Mouse (Mus musculus) left cerebral cortex, postnatal 10 days (tissue): ENCODE results near the gene Mpzl3. TPM values are rescaled to one million over a fixed set of nuclear protein-coding genes. Genes with fewer than 3 reads are reported as not detected.

Experiments used
- DNase-seq, 2 experiments: peaks; one replicate each; pipeline ENCODE4 v3.0.0; 2021 to 2022; ENCODE audit warnings: low spot score in 2 of 2, mixed read lengths in 1 of 2; ENCODE audit errors: extremely low spot score in 1 of 2
- intact Hi-C: fragments of 180-260 bp; cut with DNase I; formaldehyde crosslinking; loops from one replicate; pipeline ENCODE4 v1.15.1; 2025
- total RNA-seq, 2 experiments: library from RNA; stranded (reverse); gene quantifications; 2 replicates each; pipeline ENCODE4 v1.2.3; 2021

Gene Mpzl3
- total RNA-seq, 2 experiments from 2014 or later: 3.1 to 4.5 TPM

- no peak for DNase-seq
- intact Hi-C loops: no loop called here
These were observed 13.7 kb upstream of the Mpzl3 start for GRCm38 (mm10) chr9:45041131-45041838.

DNA sequence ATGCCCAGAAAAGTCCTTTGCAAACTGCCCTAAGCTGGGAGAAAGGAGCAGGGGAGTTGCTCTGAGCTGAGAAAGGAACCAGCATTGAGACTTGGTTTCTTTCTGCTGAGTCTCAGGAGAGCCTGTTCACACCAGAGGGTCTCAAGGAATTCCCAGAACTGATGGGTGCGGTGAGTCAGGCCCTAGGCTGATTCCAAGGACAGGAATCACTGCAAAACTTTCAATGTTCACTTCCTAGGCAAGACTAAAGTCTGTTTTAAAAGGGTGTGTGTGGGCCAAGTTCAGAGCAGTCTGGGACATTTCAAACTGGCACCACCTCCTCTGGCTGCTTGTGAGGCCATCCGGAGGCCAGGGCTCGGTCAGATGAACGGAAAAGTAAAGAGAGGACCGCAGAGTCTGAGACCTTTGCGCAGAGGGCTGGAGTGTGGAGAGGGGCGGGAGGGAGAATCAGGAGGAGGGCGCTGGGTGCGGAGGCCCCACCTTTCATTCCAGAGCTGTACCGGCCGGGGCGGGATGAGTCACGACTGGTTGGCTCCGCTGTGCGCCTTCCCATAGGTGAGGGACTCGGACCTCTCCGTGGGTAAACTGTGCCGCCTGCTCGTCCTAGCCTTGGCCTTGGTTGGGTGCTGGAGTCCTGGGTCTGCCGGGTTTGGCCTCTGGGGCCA is 12.8 kb upstream of the Mpzl3 start:
- DNase-seq: peak in 1 of 2 experiments; percentile 49
- intact Hi-C loops: no loop called here

DNA sequence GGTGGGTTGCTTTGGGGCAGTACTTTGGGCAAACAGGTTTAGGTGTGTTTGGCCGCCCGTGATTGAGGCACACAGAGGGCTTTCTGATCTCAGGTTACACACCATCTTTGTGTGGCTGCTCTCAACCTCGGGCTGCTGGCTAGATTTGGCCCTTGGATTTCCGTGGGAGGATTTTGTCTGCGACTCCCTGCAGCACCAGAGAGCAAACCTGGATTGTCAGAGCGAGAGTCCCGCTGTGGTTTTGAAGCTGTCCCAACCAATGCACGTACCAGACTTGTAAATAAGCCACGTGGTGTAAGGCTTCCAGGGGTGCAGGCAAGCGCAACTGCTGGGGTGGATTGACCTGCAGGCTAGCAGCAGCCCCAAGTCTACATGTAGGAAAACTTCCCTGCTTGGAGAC is 12.0 kb upstream of the Mpzl3 start:
- peak in 1 of 2 experiments; percentile 33 for DNase-seq
- intact Hi-C loops: no loop called here

- no peak for DNase-seq
- intact Hi-C loops: loop anchor here (5.0 kb wide), 1 partner anchor 80 kb away; the partner anchor contains the start of gene Ube4a
These were observed 8.0 kb upstream of the Mpzl3 start for GRCm38 (mm10) chr9:45046973-45047372.

DNA sequence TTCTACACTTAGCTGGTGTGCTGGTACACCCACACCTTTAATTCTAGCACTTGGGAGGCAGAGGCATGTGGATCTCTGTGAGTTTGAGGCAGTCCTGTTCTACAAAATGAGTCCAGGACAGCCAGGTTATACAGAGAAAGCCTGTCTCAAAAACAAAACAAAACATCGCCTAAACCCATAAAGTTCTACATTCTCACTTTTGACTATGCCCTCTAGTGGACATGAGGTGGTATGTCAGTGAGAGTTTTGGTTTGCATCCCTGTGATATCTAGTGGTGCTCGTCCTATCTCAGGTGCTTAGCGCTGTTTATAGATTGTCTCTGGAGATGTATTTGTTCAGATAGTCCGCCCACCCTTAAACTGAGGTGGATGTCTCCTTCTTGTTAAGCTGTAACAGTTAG is 6.5 kb upstream of the Mpzl3 start:
- peak in 1 of 2 experiments; percentile 13 for DNase-seq

GRCm38 (mm10) chr9:45049731-45050130 is 5.3 kb upstream of the Mpzl3 start:
- intact Hi-C loops: loop anchor here (5.0 kb wide), 1 partner anchor 82 kb away; the partner anchor contains the start of gene Ube4a

More for the DNA sequence above, 6.5 kb upstream of the Mpzl3 start:
- intact Hi-C loops: loop anchor here (5.0 kb wide), 1 partner anchor 81 kb away; the partner anchor contains the start of gene Ube4a

GRCm38 (mm10) chr9:45050301-45050700 is 4.7 kb upstream of the Mpzl3 start:
- DNase-seq: no peak
- intact Hi-C loops: no loop called here

More at GRCm38 (mm10) chr9:45049731-45050130, 5.3 kb upstream of the Mpzl3 start:
- DNase-seq: no peak

DNA sequence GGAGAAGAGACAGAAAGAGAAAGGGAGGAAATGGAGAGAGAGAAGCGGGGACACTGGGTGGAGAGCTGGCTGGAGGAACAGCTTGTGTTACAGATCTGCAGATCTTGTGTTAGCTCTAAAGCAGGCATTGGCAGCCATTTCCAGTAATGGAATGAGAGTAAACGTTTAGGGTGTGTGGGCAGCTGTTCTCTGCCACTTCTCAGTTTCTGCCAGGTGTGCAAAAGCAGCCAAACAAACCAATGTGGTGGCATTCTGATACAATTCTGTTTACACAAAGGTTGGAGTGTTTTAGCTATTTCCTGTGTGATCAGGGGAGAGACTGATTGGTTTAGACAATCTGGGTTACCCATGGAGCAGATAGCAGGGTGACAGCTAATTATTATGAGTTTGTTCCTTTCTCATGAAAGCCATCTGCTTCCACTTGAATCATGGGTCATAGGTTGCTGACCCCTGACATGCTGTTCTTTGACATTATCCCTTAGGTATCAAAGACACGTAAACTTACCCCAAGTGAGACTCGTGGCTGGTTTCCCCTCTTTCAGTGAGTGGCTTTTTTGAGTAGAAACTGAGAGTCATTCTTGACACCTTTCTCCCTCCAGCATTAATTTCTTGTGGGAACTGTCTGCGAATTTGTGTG is 3.4 kb downstream of the Mpzl3 start:
- no peak for DNase-seq
- intact Hi-C loops: no loop called here

DNA sequence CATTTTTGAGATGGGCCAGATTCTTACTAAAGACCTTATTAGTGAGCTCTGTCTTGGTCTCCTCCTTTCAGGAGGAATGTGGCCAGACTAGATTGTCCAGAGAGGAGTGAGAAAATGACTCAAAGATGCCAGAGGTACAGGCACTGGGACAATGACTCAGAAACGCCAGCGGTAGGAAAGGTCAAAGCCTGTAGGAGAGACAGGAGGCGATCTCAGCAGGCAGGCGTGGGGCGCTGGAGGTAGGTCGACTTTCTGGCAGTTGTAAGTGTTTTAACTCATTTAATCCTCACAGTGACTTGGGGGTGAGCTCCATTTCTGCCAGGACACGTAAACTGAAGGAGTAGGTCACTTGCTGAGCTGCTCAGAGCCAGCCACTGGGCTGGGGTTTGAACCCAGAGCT is 5.2 kb downstream of the Mpzl3 start:
- DNase-seq: no peak
- intact Hi-C loops: no loop called here

DNA sequence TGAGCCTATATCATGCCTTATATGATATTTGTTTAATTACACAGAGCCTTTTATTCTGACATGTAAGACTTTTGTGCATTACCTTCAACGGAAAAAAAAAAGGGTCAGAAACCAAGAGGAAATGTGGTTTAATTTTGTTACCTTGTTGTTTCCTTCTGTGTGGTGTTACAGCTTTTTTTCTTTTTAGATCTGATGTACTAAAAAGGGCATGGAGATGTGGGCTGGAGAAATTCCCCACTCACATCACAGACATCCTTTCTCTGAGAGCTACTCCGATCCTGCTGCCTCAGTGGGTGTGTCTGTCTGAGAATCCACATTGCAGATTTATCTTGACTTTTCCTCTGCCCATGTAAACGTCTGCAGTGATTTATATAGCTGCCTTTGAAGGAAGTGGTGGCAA is 7.7 kb downstream of the Mpzl3 start:
- no peak for DNase-seq
- intact Hi-C loops: no loop called here

DNA sequence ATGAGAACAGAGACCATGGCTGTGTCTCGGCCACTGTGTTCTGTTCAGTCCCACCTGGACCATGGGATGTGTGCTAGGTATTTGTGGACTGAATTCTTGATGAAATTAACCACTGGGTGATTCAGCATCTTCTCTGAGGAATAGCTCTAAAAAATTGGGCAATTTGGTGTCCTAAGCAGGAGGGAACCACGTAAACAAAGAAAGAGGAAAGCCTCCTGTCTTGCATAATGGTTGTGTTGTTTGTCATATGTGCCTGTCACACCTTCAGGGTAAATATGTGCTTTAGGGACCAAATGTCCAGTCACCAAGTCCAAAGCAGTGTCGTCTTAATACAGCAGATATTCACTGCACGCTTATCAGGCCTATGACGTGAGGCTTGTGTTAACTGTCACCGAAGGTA is 9.4 kb downstream of the Mpzl3 start:
- intact Hi-C loops: no loop called here
- DNase-seq: no peak

DNA sequence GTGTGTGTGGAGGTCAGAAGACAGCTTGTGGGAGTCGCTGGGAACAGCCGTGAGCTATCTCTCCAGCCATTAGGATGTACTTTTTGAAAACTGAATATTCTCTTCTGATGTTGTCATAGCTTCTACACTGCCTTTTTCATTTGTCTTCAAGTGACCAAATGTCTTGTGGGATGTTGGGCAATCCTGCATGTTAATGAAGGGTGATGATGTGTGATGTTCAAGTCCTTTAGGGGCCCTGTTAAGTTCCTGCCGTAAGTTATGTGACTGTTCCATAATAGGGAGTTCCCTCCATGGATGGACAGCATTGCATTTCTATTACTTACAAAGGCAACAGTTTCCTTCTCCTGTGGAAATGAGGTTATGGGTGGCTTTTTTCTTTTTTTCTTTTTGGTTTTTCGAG is 11.7 kb downstream of the Mpzl3 start:
- intact Hi-C loops: no loop called here
- DNase-seq: no peak

- intact Hi-C loops: no loop called here
- DNase-seq: no peak
These were observed 16.8 kb downstream of the Mpzl3 start for GRCm38 (mm10) chr9:45071800-45072199.

DNA sequence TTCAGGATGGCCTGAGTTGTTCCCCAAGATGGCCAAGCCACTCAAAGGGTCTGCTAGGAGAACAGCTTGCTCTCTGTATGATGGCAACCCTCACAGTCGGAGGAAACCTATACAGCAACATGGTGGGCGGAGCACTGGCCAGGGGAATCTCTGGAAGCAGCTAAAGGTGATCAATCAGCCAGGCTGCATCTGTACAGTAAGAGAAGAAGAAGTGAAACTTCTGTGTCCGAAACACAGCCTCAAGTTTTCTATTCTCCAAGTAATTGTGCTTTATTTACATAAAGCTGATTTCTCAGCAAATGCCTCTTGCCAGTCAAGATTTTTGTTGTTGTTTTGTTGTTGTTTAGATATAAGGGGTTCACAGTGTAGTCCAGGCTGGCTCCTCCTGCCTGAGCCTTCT is 22.9 kb downstream of the Mpzl3 start:
- no peak for DNase-seq
- intact Hi-C loops: no loop called here

DNA sequence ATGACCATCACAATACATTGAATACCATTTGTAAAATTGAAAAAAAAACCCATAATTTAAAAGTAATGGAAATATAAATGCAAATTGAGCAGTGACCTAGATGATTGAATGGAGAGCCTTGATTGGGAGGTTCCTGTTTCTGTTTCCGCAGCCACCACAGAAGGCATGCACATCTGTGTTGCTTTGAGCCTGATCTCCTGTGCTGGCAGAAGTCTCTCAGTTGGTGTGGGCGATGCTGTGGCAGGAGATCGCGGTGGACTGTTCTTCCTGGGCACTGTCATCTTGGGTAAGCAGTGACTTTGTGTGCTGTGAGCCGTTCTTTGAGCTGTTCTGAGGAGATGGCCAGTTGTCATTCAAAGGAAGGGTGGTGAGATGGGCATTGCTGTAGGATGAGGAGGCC is 24.0 kb downstream of the Mpzl3 start, which contains the start of gene Jaml:
Gene Jaml, plus strand, starts transcription at position 173 of the 400 bp plus-strand sequence.
- DNase-seq: no peak
- intact Hi-C loops: no loop called here

DNA sequence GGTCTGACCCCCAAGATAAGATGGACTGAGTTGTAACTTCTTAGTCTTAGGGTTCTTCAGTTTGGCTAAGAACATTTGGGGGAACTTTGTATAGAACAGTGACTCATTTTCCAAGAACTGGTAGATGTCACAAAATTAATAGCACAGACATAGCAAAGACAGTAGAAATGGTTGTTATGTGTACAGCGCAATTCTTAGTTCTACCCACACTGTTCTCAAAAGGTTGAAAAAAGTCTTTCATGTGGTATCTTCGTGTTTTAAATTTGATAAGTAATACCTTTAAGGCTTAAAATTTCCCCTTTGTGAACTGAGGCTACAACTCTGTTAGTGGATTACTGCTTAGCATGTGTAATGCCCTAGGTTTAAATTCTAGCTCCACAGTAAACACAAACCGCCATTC is 28.1 kb downstream of the Mpzl3 start:
- intact Hi-C loops: no loop called here
- DNase-seq: no peak

GRCm38 (mm10) chr9:45084556-45084955 is 29.6 kb downstream of the Mpzl3 start:
- intact Hi-C loops: no loop called here
- DNase-seq: no peak

GRCm38 (mm10) chr9:45085741-45086690 is 31.0 kb downstream of the Mpzl3 start:
- DNase-seq: no peak
- intact Hi-C loops: no loop called here

- intact Hi-C loops: no loop called here
- DNase-seq: no peak
These were observed 33.1 kb downstream of the Mpzl3 start for GRCm38 (mm10) chr9:45088040-45088439.
